ENCODE assay signal across 26 mouse cellular contexts in genomic region chr17:57887742-57888389, GRCm38 (mm10).
"Had no signal": no experiment of that assay in that cellular context is flagged by ENCODE, and none has a peak within 500 bp of the region (broad histone marks: within the 10 kb centered on the region; RNA-seq: fewer than 3 reads in every experiment).

No protein-coding gene starts in this region.

- DNase-seq: gastrocnemius, postnatal 14 days; gastrocnemius, postnatal 36 days; heart, adult 11 months; heart, adult 2 months; heart, postnatal 14 days; heart, postnatal 4 days; kidney, adult 18-20 months; kidney, adult 8-10 months; kidney, postnatal 14 days; kidney, postnatal 4 days; left cerebral cortex, postnatal 4 days had no signal

- H3K4me3 ChIP-seq: heart, adult 2 months; heart, embryonic 13.5 days; heart, embryonic 15.5 days; hindbrain, embryonic 10.5 days; hindbrain, embryonic 13.5 days; hindbrain, embryonic 15.5 days; kidney, embryonic 15.5 days; layer of hippocampus, adult 2 months; left cerebral cortex, adult 2 months; limb, embryonic 13.5 days; limb, embryonic 15.5 days; liver, embryonic 12.5 days had no signal

- H3K27ac ChIP-seq: heart, adult 2 months; heart, embryonic 13.5 days; heart, embryonic 15.5 days; hindbrain, embryonic 10.5 days; hindbrain, embryonic 13.5 days; hindbrain, embryonic 15.5 days; hindbrain, postnatal 0 days; kidney, embryonic 15.5 days; kidney, postnatal 0 days; layer of hippocampus, adult 2 months; left cerebral cortex, adult 2 months; limb, embryonic 13.5 days; limb, embryonic 15.5 days; liver, embryonic 12.5 days; liver, embryonic 14.5 days had no signal

- H3K4me2 ChIP-seq: heart, embryonic 11.5 days; heart, embryonic 13.5 days; heart, embryonic 15.5 days; hindbrain, embryonic 13.5 days; hindbrain, embryonic 15.5 days; kidney, embryonic 15.5 days; limb, embryonic 13.5 days; limb, embryonic 15.5 days; liver, embryonic 12.5 days had no signal

- H3K4me1 ChIP-seq: heart, embryonic 13.5 days; heart, embryonic 15.5 days; hindbrain, embryonic 10.5 days; hindbrain, embryonic 13.5 days; hindbrain, embryonic 15.5 days; kidney, embryonic 15.5 days; limb, embryonic 13.5 days; limb, embryonic 15.5 days; liver, embryonic 12.5 days had no signal

- H3K36me3 ChIP-seq: heart, embryonic 13.5 days; heart, embryonic 15.5 days; hindbrain, embryonic 10.5 days; hindbrain, embryonic 13.5 days; hindbrain, embryonic 15.5 days; kidney, embryonic 15.5 days; limb, embryonic 13.5 days; limb, embryonic 15.5 days; liver, embryonic 12.5 days had no signal

- H3K9ac ChIP-seq: heart, embryonic 13.5 days; heart, embryonic 15.5 days; hindbrain, embryonic 13.5 days; hindbrain, embryonic 15.5 days; kidney, embryonic 15.5 days; limb, embryonic 13.5 days; limb, embryonic 15.5 days; liver, embryonic 12.5 days; liver, embryonic 14.5 days had no signal

- H3K27me3 ChIP-seq: heart, embryonic 13.5 days; heart, embryonic 15.5 days; hindbrain, embryonic 13.5 days; hindbrain, embryonic 15.5 days; kidney, embryonic 15.5 days; limb, embryonic 13.5 days; limb, embryonic 15.5 days; liver, embryonic 12.5 days had no signal

- ATAC-seq: hindbrain, postnatal 0 days; liver, embryonic 12.5 days had no signal

- H3K9me3 ChIP-seq: heart, embryonic 15.5 days; hindbrain, embryonic 10.5 days; hindbrain, embryonic 13.5 days; kidney, embryonic 15.5 days; limb, embryonic 13.5 days; limb, embryonic 15.5 days; liver, embryonic 12.5 days had no signal
